Mouse (Mus musculus): ENCODE results near the gene Socs7.

Socs7 gene

DNA sequence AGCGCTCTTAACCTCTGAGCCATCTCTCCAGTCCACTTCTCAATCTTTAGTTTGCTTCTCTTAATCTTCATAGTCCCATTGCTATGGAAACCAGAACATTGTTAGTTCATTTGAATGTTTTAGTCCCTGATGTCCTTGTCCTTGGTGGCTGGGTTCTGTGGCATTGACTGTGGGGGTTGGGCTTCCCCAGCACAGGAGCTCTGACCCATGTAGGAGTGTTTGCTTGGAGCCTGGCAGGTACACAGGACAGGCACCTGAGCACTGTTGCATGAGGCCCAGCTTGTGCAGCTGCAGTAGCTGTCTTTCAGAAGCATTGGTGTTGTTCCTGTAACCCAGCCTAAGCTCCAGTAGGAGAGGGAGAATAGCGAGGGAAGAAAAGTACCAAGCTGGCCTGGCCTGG, 25.5 kb downstream of the Socs7 start:
- in situ Hi-C loops (cut with MseI, MboI) = no loop called here

- in situ Hi-C loops (cut with MseI, MboI) = no loop called here
These were observed 26.8 kb downstream of the Socs7 start for GRCm38 (mm10) chr11:97389127-97389526.

GRCm38 (mm10) chr11:97393658-97394057, 31.3 kb downstream of the Socs7 start:
- in situ Hi-C loops (cut with MseI, MboI) = no loop called here

DNA sequence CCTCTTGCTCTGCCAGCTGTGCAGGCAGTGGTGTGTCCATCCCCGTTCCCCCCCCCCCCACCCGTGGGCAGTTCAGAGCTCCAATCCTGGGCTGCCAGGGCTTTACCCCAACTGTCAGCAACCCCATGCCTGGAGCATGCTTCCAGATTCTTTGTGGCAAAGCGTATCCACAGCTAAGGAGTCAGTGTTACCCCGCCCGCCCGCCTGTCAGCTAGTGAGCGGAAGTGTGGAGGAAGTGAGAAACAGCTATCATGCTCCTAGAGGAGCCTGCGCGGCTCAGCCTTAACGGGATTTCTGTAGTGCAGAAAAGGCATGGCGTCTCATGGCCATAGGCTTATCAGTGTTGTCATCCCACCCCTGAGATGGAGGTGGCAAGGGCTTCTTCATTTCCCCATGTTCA, 31.8 kb downstream of the Socs7 start:
- in situ Hi-C loops (cut with MseI, MboI) = no loop called here

DNA sequence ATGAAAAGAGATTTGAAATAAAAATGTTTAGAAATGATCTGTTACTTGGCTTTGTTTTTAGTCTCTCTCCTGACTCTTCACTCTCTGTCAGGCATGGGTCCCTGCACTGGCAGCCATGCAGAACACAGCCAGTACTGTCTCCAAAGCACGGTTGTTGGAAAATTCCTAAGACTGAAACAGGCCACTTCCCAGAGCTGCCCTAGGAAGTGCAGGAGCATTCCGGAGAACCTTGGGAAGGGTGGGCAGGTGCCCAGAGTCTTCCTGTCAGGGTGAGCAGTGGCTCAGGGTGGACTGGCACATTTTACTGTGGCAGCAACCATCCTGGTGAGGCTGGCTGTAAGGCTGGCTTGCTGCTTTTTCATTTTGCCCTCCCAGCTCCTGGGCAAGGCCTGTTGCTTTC, 36.2 kb downstream of the Socs7 start:
- in situ Hi-C loops (cut with MseI, MboI) = no loop called here

- in situ Hi-C loops (cut with MseI, MboI) = no loop called here
These were observed 37.8 kb downstream of the Socs7 start for GRCm38 (mm10) chr11:97399958-97400710.

- in situ Hi-C loops (cut with MseI, MboI) = no loop called here
These were observed 38.7 kb downstream of the Socs7 start for GRCm38 (mm10) chr11:97401082-97401481.

DNA sequence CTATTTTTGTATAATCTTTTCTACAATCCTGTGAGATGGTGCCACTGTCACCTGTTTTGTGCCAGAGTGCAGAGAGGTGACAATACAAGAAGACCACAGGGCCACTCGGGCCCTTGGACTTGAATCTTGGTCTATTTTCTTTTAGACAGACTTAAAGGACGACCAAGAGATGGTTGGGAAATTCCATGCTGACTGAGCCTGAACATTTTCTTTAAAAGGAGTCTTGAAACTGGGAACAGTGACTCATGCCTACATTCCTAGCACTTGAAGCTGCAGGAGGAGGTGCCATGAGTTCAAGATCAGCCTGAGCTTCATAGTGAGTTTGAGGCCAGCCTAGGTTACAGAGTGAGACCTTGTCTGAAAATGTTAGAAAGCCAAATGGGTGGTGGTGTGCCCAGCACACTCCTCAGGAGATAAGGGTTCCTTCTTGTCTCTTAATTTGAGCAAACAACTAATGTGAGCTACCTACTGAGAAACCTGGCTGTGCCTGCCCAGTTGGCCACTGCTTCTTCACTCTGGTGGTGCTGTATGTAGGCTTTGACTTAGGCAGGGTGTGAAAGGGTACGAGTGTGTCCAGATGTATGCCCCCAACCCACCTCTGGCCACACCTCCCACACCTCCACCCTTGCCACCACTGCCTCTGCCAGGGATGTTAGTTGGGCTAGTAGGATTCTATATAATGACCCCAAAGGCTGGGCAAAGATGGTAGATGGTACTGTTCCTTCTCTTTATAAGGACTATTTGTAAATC, 39.5 kb downstream of the Socs7 start:
- in situ Hi-C loops (cut with MseI, MboI) = no loop called here

DNA sequence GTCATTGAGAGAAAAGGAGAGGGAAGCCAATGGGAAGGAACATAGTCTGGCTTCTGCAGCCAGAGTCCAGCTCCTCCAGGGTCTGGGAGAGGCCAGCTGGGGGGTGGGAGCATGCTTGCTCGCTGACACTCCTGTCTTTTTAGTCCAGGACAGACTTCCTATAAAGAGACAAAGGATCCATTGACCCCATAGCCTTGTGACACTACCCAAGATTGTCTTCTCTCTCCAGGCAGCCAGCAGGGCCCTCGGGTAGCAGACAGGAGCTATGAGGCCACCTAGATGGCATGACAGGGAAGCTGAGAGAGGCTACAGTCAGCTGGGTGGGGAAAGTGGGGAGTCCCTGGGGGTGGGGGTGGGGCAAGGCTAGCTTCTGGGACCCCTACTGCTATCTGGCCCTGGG, 40.4 kb downstream of the Socs7 start:
- in situ Hi-C loops (cut with MseI, MboI) = no loop called here

DNA sequence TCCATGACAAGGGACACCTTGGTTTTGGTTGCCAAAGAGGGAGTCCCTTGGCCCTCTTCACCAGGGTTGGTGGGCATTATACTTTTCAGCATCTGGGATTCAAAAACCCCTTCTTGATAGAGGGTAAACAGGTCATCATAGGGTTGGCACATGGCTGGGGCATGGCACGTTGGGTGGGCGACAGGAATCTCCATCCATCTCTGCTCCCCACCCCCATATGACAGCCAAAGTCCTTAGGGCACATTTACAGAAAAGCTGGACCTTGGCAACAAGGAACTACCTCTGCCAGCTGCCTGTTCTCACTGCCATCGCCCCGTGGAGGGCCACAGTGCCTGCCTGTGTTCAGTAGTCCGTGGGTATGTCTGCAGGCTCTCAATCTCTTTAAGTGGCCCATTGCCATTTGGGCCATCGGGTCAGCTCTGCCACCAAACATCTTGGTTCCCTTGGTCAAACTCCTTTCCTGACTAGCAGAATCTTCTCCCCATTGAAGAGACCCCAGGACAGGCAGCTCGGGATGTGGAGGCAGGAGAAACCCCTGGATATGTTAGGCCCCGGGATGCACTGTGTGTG, 41.3 kb downstream of the Socs7 start:
- in situ Hi-C loops (cut with MseI, MboI) = no loop called here

DNA sequence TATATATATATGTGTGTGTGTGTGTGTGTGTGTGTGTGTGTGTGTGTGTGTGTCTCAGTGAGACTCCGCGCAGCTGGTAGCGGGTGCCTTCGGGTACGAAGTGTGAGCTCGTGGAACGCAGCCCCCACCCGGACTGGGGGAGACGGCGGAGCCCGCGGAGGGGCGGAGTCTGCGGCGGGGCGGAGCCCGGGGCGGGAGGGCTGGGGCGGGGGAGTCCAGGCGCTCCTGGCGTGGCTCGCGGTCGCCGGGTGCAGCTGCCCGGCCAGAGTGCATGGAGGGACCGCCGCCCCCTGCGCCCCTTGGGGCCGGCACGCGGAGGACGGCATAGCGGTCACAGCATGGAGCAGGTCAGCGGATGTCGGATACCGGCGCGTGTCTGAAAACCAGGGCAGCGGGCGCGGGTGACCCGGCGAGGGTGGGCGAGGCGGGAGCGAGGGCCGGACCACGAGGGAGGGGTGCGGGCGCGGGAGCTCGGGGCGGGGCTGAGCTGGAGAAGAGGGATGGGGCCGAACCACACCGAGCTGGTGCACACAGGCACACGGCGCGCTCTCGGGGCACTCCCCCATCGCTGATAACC, 41.9 kb downstream of the Socs7 start:
- in situ Hi-C loops (cut with MseI, MboI) = no loop called here

DNA sequence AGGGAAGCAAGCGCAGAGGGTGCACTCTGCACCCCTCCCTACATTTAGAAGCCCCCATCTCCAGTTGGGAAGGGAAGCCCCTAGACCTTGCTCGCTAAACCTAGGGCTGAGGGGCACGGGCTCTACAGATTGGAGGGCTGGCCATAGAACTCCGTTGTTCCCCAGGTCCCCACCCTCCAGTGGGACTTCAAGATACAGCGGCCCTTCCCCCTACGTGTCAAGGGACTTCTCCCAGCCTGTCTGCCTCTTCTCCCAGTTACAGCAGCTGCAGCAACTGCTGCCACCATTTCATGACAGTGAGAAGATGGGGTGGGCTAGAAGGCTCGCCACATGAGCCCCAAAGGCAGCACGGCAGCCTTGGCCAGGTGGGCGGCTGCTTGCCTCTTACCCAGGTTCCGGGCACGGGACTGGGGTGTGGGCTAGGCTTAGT, 42.4 kb downstream of the Socs7 start:
- in situ Hi-C loops (cut with MseI, MboI) = loop anchor here in 1 of 2 experiments (5.0 kb wide), 1 partner anchor 38 kb away; no protein-coding TSS in a partner anchor

GRCm38 (mm10) chr11:97406094-97406951, 44.0 kb downstream of the Socs7 start:
- in situ Hi-C loops (cut with MseI, MboI) = loop anchor here in 1 of 2 experiments (5.0 kb wide), 1 partner anchor 36 kb away; no protein-coding TSS in a partner anchor

GRCm38 (mm10) chr11:97407456-97407855, 45.1 kb downstream of the Socs7 start:
- in situ Hi-C loops (cut with MseI, MboI) = loop anchor here in 1 of 2 experiments (5.0 kb wide), 1 partner anchor 35 kb away; no protein-coding TSS in a partner anchor

- in situ Hi-C loops (cut with MseI, MboI) = loop anchor here in 1 of 2 experiments (5.0 kb wide), 1 partner anchor 34 kb away; no protein-coding TSS in a partner anchor
These were observed 45.8 kb downstream of the Socs7 start for GRCm38 (mm10) chr11:97408171-97408570.

DNA sequence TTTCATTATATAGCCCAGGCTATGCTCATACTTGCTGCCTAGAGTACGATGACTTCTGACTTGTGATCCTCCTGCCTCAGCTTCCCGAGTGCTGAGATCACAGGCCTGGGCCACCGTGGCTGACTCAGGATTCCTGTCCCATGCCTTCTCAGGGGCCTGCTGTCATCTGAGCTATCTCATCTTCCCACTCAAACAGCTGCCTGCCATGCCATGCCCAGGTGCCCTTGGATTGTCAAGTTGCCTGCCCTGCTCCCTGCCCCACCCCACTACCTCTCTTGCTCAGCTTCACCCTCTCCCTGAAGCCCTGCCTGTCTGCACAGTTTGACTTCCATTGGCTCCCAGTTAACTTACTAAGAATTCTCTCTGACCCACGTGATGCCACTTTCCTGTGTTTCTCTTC, 48.6 kb downstream of the Socs7 start:
- in situ Hi-C loops (cut with MseI, MboI) = no loop called here

DNA sequence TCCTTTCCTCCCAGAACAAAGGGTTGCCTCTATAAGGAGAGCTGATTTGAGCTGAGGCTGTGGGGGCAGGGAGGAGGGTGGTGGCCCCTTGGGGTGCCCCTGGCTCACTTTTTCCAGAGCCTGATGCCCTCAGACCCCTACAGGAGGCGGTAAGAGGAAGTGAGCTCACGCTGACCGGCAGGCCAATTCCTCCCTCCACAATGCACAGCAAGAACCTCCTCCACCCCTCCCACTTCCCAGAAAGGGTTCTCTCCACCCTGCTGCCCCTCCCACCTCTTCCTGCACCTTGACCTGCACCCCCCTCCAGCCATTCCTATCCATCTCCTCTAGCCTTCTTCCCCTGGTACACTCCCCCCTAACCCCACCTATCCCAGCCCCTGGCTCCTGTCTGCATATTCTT, 49.8 kb downstream of the Socs7 start:
- in situ Hi-C loops (cut with MseI, MboI) = no loop called here

DNA sequence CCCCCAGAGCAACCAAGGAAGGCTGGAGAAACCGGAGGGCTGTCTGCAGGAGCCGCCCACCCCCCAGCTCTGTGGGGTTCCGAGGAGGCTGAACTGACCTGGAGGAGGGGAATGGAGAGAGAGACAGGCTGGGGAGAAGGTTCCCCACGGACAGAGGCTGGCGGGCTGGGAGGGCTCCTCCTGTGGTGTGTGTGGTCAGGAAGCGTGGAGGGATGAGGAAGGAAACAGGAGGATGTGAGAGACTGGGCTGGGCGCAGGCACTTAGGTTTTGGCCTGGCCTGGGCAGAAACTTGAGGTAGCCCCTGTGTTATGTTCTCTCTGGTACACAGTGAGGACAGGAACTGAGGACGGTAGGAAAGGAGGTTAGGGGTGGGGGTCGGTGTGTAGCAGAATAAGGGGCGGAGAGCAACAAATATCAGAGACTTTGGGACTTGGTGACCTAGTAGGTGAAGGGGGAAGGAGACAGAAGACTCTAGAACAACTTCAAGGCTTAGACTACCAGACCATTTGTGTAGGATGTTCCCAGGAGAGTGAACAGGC, 50.5 kb downstream of the Socs7 start:
- in situ Hi-C loops (cut with MseI, MboI) = no loop called here

DNA sequence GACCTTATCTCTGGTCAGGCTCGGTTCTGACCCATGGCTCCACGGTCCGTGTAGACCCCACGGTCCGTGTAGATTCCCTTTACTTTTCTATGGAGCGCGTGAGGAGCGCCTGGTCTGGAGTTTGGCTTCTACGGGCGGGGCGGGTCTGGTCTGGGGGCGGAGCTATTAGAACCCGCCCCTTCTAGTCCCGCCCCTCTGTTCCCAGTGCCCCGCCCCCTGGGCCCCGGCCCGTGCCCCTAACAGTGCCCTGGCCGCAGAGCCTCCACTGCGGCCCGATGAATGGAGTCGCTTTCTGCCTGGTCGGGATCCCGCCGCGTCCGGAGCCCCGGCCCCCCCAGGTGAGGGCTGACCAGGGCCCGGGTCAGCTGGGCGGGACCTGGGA, 53.0 kb downstream of the Socs7 start, which contains the start of gene Arhgap23:
Arhgap23 (plus strand) TSS at position 204 of the 382 bp plus-strand sequence.
- in situ Hi-C loops (cut with MseI, MboI) = no loop called here

GRCm38 (mm10) chr11:97415712-97416636, 53.6 kb downstream of the Socs7 start:
- in situ Hi-C loops (cut with MseI, MboI) = no loop called here
